Mouse (Mus musculus) A20 (cell line): ENCODE data around the gene Rnf166.

ENCODE experiments used
- DNase-seq: peaks from one replicate; pipeline ENCODE4 v3.0.0-alpha.2; 2011; ENCODE audit warnings: low read depth, low spot score

Gene Rnf166

DNA sequence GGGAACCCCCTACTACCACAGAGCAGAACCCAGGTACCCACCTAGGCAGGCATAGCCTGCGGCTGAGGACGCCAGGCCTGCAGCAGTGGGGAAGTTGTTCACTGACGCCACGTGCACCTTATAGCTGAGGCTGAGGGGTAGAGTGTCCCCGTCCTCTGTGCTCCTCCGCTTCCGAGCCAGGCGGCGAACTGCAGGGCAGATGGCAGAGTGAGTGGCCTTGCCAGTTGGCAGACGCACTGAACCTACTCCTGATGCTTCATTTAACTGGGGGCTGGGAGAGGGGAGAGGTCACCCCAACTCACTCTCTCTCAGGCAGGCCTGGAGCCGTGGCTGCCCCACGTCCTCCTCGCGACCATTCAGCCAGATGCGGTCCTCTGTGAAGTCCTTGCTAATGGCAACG, 36.5 kb downstream of the Rnf166 start:
- DNase-seq, result no peak

DNA sequence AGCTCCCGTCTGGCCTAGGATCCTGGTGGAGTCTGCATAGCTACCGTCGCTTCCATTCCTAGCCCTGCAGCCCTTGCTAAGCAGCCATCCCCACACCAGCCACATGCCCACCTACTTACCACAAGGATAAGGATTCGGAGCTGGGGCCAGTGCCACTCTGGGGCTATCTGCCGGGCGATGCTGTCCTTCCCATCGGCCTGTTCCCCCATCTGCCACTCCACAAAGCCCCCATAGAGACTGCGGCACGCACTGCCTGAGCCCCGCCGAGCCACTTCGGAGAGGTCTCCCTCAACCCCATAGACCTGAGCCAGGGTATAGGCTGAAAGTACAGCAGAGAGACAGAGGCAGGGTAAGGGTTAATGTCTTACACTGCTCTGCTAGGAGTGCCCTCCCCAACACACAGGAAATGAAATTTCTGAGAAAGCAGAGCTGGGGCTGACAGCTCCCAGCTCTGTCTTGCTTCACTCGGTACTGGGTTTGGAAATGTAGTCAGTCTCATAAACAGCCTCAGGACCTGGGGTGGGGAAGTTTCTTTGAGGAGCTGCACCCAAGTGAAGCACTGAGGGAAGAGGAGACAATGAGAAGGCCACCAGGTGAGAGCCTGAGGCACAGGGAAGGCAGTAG, 38.0 kb downstream of the Rnf166 start:
- DNase-seq, result no peak

- DNase-seq, result no peak
Observed at GRCm38 (mm10) chr8:122436586-122437125, 39.2 kb downstream of the Rnf166 start.

DNA sequence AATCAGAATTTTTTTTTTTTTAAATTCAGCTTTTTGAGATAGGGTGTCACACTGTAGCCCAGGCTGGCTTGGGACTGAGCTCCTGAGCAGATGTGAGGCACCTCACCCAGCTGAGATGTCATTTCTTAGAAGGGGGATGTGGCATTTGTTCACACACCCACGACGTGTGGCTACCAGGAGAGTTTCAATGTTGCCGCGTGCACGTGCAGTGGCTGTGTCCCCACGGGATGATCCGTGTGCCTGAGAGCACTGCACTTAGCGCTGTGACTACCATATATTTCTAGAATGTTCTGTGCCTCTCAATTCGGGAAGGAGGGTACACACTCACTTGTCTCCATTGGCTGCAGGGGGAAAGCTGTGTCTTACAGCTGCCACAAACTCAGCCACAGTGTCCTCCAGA, 39.7 kb downstream of the Rnf166 start:
- DNase-seq, result no peak

DNA sequence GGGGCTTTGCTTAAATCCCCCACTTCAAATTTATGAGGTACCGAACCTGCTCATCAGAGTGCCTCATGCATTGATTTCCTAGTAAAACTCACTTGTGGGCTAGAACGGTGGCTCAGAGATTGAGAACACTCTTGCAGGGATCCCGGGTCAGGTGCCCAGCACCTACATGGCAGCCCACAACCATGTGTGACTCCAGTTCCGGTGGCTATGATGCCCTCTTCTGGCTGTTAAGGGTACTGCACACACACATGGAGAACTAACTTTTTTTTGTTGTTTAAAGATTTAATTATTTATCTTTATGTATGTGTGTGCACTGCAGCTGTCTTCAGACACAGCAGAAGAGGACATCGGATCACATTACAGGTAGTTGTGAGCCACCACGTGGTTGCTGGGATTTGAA, 40.5 kb downstream of the Rnf166 start:
- peak; percentile 52 for DNase-seq

DNA sequence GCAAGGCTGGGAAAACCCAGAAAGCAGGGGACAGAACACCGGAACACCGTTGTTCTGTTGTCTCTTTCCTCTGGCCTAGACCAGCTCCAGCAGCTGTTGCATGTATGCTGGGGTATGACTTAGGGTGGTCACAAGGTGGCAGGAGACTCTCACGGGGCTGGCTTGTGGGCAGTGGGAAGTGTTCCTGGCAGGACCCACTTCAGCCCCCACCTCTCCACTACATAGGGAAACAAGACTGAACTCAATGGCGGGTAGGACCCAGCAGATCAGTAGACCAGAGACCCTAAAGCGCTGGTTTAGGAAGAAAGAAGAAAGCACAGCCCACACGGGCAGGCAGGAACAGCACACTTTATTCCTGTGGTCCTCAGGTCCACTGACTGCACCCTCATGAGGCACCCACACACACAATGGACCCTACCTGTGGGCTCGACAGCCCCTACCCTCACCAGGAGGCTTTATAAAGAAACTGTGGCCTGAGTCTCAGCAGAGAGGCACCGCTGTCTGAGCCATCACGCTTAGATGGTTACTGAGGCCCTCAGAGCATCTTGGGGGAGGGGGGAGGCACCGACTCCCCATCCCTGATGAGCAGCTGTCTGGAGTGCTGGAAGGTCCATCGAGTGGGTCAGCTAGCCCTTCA, 42.5 kb downstream of the Rnf166 start:
- no peak for DNase-seq

DNA sequence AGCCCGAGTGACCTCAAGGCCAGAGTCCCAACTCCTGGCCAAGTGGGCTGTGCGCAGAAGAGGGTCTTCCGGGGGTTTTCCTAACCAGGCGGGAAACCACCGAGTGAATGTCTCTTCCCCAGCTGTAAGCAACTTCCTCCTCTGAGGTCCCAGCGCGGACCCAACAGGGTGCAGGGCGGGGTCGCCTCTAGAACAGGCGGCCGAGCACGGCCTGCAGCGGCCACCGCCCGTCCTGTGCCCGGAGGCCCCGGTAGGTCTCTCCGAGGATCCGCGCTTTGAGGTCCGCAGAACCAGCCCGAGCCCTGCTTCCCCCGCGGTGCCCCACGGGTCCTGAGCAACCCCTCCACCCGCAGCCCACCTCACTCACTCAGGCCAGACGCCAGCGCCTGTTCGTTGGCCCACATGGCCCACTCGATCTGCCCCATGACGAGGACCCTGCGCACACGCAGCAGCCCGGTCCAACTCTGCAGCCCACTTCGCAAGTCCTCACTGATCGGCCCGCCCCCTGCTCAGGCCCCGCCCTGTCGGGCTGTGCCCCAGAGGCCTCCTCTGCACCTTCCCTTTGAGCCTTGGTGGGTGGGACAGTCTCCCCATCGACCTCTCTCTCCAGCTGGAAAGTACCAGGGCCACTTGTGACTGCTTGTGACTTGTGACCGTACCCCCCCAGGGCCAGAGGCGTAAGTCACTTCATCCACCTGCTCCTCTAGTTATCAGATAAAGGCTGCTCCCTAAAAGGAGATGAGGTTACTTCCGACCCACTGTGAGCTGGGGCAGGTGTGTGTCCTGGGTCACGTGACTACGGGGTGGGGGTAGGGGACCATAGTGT, 43.2 kb downstream of the Rnf166 start, which contains the start of gene Cyba:
Gene Cyba, minus strand, starts transcription at position 488 of the 826 bp plus-strand sequence.
- peak; percentile 94 for DNase-seq

- DNase-seq, result no peak
Observed at GRCm38 (mm10) chr8:122431694-122432442, 44.0 kb downstream of the Rnf166 start.

- no peak for DNase-seq
Observed at GRCm38 (mm10) chr8:122430646-122431045, 45.2 kb downstream of the Rnf166 start.

- peak; percentile 80 for DNase-seq
Observed at GRCm38 (mm10) chr8:122430058-122430636, 45.7 kb downstream of the Rnf166 start.

DNA sequence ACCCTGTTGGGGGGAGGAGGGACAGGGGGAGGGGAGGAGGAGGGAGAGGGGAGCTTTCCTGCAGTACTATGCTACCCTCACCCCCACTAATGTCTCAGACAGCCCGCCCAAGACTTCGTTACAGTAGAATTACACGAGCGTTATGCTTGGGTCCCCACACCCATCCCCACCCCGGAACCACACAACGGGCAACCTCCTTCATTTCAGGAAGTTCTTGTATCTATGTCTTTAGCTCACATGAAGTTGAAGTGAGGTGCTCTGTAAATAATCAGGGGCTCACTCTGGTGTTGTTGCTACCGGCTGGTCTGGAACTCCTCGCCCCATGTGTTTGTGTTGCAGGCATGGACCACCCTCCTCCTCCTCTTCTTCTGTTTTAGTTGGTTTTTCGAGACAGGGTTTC, 47.7 kb downstream of the Rnf166 start:
- DNase-seq, result no peak

DNA sequence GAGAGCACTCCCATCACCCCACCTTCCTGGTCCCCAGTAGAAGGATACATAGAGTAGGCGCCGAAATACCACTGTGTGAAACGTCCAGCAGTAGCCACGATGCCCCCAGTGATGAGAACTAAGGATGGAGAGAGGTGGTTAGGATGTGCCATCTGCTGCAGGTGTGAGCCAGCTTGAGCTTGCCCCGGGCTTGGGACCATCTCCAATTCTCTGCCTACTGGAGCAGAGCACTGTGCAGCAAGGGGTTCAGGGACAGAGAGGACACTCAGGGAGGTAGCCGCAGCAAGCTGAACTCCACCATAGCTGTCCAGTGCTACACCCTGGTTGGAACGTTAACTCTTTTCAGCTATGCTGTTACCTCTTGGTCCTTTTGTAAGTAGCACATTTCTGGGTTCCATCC, 48.3 kb downstream of the Rnf166 start:
- DNase-seq, result no peak

DNA sequence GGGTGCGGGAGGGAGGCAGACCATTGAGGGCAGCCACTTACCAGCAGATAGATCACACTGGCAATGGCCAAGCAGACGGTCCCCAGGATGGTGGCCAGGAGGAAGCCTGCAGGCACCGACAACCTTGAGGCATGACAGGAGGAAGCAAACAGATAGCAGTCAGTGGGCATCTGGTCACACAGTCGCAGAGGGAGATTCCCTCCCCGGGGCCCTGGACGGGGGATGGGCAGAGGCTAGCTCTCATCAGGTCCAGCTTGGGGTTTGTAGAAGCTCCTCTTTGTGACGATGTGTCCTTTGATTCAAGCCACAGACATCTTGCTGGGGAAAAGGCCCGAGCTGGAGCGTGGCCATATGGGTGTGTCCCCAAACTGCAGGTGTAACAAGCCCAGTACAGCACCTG, 49.7 kb downstream of the Rnf166 start:
- DNase-seq, result no peak

DNA sequence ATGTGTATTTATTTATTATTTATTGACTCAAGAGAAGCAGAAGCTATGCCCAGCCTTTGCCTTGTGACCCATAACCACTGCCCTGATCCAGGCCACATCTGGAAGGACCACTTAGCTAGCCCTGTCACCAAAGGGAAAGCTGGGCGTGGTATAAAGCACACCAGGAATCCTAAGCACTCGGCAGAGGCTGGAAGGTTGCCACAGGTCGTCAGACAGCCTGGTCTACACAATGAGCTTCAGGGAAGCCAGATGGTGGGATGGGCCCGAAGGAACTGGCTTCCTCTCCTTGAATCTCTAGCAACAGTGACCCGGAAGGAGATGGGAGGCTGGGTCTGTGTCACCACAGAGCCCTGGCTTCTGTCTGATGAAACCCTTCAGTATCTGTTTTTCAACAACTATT, 52.2 kb downstream of the Rnf166 start:
- DNase-seq, result no peak

DNA sequence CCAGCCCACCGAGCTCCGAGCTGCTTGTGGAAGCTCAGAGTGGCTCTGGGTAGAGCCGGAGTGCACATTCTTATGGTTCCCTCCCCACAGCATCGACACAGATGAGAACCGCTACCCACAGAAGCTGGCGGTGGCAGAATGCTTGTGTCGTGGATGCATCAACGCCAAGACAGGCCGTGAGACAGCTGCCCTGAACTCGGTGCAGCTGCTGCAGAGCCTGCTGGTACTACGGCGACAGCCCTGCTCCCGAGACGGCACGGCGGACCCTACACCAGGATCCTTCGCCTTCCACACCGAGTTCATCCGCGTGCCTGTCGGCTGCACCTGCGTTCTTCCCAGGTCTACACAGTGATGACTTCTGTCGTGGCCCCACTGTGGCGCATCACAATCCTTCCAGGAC, 52.6 kb downstream of the Rnf166 start:
- no peak for DNase-seq

GRCm38 (mm10) chr8:122421376-122422070, 54.3 kb downstream of the Rnf166 start, which contains the start of gene Il17c:
Gene Il17c, plus strand, starts transcription at chr8:122422020.
- no peak for DNase-seq

DNA sequence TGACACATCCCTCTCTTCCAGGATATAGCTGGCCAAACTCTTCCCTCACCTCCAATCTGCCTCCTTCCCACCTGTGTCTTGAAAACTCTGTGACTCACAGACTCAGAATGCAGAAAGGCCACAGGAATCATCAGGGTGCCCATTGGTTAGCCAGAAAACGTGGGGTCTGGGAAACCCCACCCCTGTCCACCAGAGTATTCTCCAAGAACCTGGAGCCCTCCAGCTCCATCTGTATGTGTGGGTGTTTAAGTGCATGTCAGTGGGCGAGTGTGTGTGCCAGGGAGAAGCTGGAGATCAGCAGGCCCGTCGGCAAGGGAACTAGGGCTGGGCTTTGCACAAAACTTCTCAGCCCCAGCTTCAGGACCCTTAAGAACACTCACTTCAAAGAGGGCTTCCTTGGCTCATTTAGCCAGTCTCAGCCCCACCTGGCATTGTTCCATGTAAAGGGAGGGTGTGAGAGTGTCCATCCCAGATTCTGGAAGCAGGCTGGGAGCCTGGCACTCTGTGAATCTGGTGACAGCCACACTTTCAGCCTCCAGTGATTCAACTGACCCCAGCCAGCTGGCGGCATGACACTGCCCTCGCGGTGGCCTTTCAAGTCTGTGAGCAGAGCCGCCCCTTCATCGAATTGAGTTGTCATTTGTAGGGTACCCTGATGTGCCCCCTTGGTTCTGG, 55.8 kb downstream of the Rnf166 start:
- DNase-seq, result no peak
